Mouse (Mus musculus) liver, embryonic 12.5 days (tissue): ENCODE measurements around the gene Htr3a. TPM values are rescaled to one million over a fixed set of nuclear protein-coding genes. Genes with fewer than 3 reads are reported as not detected.

Source experiments
- polyA plus RNA-seq: library from polyadenylated mRNA; unstranded; fragments of >200 nt; fragmentation: Nextera tagmentation; extraction: Ambion mirVana; gene quantifications from 2 replicates; pipeline ENCODE4 v1.2.1, GENCODE M21; 2016

Htr3a gene
- polyA plus RNA-seq, 1 experiment from 2014 or later: not detected

Other genes starting within 250 kb of the Htr3a start
- gene Zbtb16, start 74.9 kb downstream of the Htr3a start, polyA plus RNA-seq: 1.5 and 1.6 TPM in 2 replicates
- not detected in 2 replicates for gene Htr3b, start 53.9 kb upstream of the Htr3a start, polyA plus RNA-seq
- gene Usp28, start 74.3 kb upstream of the Htr3a start, polyA plus RNA-seq: 8.7 and 10.8 TPM in 2 replicates
- gene Zw10, start 144.5 kb upstream of the Htr3a start, polyA plus RNA-seq: 32.7 and 32.8 TPM in 2 replicates
- gene Tmprss5, start 170.2 kb upstream of the Htr3a start, polyA plus RNA-seq: not detected in 2 replicates